Mouse (Mus musculus) bone marrow, adult 2 months (tissue): ENCODE data around the gene Morc4. TPM values are rescaled to one million over a fixed set of nuclear protein-coding genes. Genes with fewer than 3 reads are reported as not detected.

ENCODE experiments used
- H3K27ac ChIP-seq: fragments of 200-500 bp; 2 replicates; pipeline ENCODE4 v1.5.1; 2012; ENCODE audit warnings: low read depth, mild to moderate bottlenecking, control low read depth, inconsistent platforms, low read length; ENCODE audit not compliant: control insufficient read depth, poor library complexity, insufficient read depth
- H3K4me1 ChIP-seq: fragments of 200-500 bp; 2 replicates; pipeline ENCODE4 v1.6.1; 2011; ENCODE audit warnings: low read length; ENCODE audit not compliant: control insufficient read depth, insufficient read depth
- H3K4me3 ChIP-seq: fragments of 200-500 bp; replicated peaks from 2 replicates; pipeline ENCODE3; 2011; ENCODE audit warnings: mild to moderate bottlenecking, low read depth, low read length, control low read depth; ENCODE audit not compliant: control insufficient read depth
- CTCF ChIP-seq: fragments of 200-500 bp; IDR thresholded peaks from 2 replicates; pipeline ENCODE4 v1.5.1; 2011; ENCODE audit warnings: low read length, control low read depth; ENCODE audit not compliant: control insufficient read depth, insufficient read depth
- POLR2A ChIP-seq: fragments of 200-500 bp; IDR thresholded peaks from 2 replicates; pipeline ENCODE4 v1.6.1; 2011; ENCODE audit warnings: low read depth, mild to moderate bottlenecking, control low read depth, low read length, borderline replicate concordance; ENCODE audit not compliant: control insufficient read depth
- WGBS: fragments of 180-500 bp; shearing (Covaris S2); methylation state at CpG from one replicate; pipeline ENCODE4 v1.1.7; 2018; 5-methylcytosine and 5-hydroxymethylcytosine counted together
- polyA plus RNA-seq: library from polyadenylated mRNA; stranded (reverse); fragments of >200 nt; gene quantifications from 2 replicates; pipeline ENCODE4 v1.2.4, GENCODE M21; 2011; ENCODE audit warnings: low replicate concordance; ENCODE audit not compliant: missing spikeins, insufficient read depth, insufficient read length

Gene Morc4
- polyA plus RNA-seq, 1 experiment = 2.8 TPM

- Histone ChIP-seq H3K4me3 (no peak overlapping the region), H3K4me1 (no peaks in the 10 kb centered on the region; the same call in 1 of the 2 replicates), H3K27ac (no peak overlapping the region)
- TF ChIP-seq CTCF (no peak), POLR2A (no peak)
- 74% methylated on average over 3 of the region's 3 CpGs for WGBS
Measured at GRCm38 (mm10) chrX:139799953-139800352, 71.5 kb downstream of the Morc4 start.

GRCm38 (mm10) chrX:139797875-139798274 is 73.6 kb downstream of the Morc4 start:
- Histone ChIP-seq H3K4me3 (no peak overlapping the region), H3K27ac (no peak overlapping the region), H3K4me1 (no peaks in the 10 kb centered on the region; the same call in 1 of the 2 replicates)
- WGBS = 12% methylated on average over 9 of the region's 9 CpGs
- no peak for TF ChIP-seq POLR2A
- no peak for TF ChIP-seq CTCF

DNA sequence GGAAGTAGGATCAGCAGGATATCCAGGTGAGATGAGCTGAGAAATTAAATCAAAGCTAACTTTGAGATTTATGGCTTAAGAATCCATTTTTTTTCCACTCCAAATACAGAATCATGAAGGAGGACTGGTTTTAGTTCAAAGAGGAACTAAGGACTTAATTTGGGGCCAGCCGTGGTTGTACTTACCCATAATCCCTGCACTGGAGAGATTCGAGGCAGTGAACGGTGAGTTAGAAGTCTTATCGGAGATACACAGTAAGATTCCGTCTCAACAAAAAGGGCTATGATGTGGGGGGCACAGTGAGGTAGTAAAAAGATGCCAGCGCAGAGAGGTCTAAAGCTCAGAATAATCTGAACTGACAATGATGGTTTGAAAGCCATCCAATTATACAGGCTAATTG is 75.4 kb downstream of the Morc4 start:
- 24% methylated on average over 6 of the region's 6 CpGs for WGBS
- H3K4me1 ChIP-seq = no peaks in the 10 kb centered on the region; the same call in 1 of the 2 replicates
- no peak overlapping the region for H3K27ac ChIP-seq
- TF ChIP-seq POLR2A (no peak), CTCF (no peak)
- H3K4me3 ChIP-seq = no peak overlapping the region

DNA sequence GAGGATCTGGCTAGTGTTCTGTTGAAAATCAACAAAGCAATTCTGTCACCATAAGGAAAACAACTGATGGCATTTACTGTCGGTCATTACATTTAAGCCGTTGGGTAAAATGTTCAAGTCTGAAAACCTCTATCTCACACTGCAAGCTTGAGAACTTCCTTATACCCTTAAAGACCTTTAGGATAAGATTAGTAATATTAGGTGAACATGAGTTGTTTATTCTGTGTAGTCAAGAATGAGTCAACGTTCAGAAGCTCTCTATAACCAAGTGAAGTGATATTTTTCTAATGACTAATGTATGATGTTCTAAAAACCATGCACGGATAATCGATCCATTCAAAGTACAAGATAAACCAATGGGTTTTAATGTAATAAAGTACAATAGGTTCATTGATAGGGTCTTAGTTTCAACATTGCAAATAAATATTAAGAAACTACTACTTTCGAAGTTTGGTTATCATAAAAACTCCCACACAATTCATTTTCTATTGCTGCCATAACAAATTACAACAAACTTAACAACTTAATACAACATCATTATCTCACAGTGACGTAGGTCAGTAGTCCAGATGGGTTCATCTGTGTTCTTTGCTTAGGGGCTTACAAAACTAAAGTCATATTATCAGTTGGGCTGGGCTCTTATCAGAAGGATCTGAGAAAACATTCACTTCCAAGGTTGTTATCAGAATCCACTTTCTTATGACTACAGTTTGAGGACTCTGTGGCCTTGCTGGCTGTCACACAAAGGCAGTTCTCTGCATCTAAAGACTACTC is 77.2 kb downstream of the Morc4 start:
- TF ChIP-seq POLR2A = no peak
- TF ChIP-seq CTCF = no peak
- no peaks in the 10 kb centered on the region; the same call in 1 of the 2 replicates for H3K4me1 ChIP-seq
- no peak overlapping the region for H3K4me3 ChIP-seq
- WGBS = 80% methylated on average over 7 of the region's 7 CpGs
- H3K27ac ChIP-seq = no peak overlapping the region

DNA sequence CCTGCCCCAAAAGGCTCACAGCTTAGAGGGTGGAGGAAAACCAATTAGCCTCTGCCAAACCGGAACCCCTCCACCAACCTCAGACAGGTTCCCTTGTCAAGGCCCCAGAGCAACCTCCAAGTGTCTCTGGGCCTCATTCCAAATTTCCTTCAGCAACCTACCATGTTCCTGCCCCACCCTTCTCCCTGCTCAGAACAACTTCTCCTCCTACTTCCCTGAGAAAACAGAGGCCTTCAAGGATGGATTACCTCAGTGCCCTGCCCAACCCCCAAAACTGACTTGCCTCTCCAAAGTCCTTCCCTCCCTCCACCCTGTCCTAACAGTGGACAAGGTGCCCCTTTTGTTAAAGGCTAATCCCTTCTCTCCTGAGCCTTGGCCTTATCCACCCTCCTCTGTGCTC is 85.7 kb downstream of the Morc4 start:
- no peak overlapping the region for H3K27ac ChIP-seq
- no peak overlapping the region for H3K4me3 ChIP-seq
- no peak for TF ChIP-seq POLR2A
- no peak for TF ChIP-seq CTCF
- H3K4me1 ChIP-seq = no peaks in the 10 kb centered on the region
- 13% methylated on average over 1 of the region's 1 CpGs for WGBS

- Histone ChIP-seq H3K27ac (no peak overlapping the region), H3K4me3 (no peak overlapping the region), H3K4me1 (no peaks in the 10 kb centered on the region)
- TF ChIP-seq CTCF (no peak), POLR2A (no peak)
- 73% methylated on average over 3 of the region's 3 CpGs for WGBS
Measured at GRCm38 (mm10) chrX:139783045-139783422, 88.4 kb downstream of the Morc4 start.

- H3K4me3 ChIP-seq = no peak within 1 kb of the TSS
- WGBS = 70% methylated on average over 6 of the region's 6 CpGs
- H3K27ac ChIP-seq = no peak within 1 kb of the TSS
Measured at GRCm38 (mm10) chrX:139782278-139783044, 89.0 kb downstream of the Morc4 start, which contains the start of gene Ripply1. TSS of gene Ripply1 (minus strand) at chrX:139782353.

GRCm38 (mm10) chrX:139781563-139781962 is 89.9 kb downstream of the Morc4 start:
- 78% methylated on average over 4 of the region's 4 CpGs for WGBS
- TF ChIP-seq CTCF = no peak
- TF ChIP-seq POLR2A = no peak
- Histone ChIP-seq H3K4me1 (no peaks in the 10 kb centered on the region), H3K4me3 (no peak overlapping the region), H3K27ac (no peak overlapping the region)

More at GRCm38 (mm10) chrX:139782278-139783044, 89.0 kb downstream of the Morc4 start, which contains the start of gene Ripply1:
- no peaks in the 10 kb centered on the region for H3K4me1 ChIP-seq
- TF ChIP-seq POLR2A (no peak), CTCF (no peak)

GRCm38 (mm10) chrX:139780988-139781387 is 90.5 kb downstream of the Morc4 start:
- Histone ChIP-seq H3K4me3 (no peak overlapping the region), H3K4me1 (no peaks in the 10 kb centered on the region), H3K27ac (no peak overlapping the region)
- WGBS = 60% methylated on average over 3 of the region's 3 CpGs
- no peak for TF ChIP-seq POLR2A
- TF ChIP-seq CTCF = no peak
